22 mouse cellular contexts compared by ENCODE assay signal in the genomic region with DNA sequence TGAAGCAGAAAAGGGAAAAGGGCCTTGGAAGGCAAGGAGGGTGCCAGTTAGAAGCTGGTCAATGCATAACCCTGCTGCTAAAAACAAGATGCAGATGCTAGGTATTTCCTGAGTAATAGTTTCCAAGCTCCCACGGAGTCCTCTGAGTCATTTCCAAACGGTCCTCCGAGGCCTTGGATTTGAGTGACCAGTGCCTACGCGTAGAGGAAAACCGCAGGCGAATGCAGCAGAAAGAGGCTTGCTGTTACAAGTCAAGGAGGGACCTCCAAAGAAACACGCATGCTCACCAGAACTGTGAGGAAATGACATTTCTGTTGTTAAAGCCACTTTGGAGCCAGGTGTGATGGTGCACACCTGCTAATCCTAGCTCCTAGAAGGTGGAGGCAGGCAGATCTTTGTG. TPM values are rescaled to one million over a fixed set of nuclear protein-coding genes. Genes with fewer than 3 reads are reported as not detected.
A peak's percentile ranks its signal among the peaks of the same experiment; 100 is the strongest.
DNase-seq lines count a peak whose midpoint lies in the region; ATAC-seq and TF ChIP-seq lines count a peak whose summit lies in the region.
"Had no signal": no experiment of that assay in that cellular context is flagged by ENCODE, and none has a peak within 500 bp of the region (broad histone marks: within the 10 kb centered on the region; RNA-seq: fewer than 3 reads in every experiment).

No protein-coding gene starts in this region.

- DNase-seq in 3T3-L1 (ENCODE audit: low read depth, low spot score): peak; percentile 52
- DNase-seq in CH12.LX (ENCODE audit: extremely low read depth): no peak
- DNase-seq in adrenal gland, adult 8-10 months: peak; percentile 82
- peak; percentile 76 to 80 for DNase-seq in adrenal gland, postnatal 36 days
- no peak for DNase-seq in right cerebral cortex, postnatal 10 days (ENCODE audit: low spot score in 2 of 2)
- DNase-seq in kidney, adult 11 months: no peak
- DNase-seq: cerebellum, adult 2 months; cerebellum, postnatal 10 days; gastrocnemius, postnatal 36 days; heart, adult 18-20 months; heart, postnatal 10 days; heart, postnatal 4 days; kidney, adult 18-20 months had no signal

- H3K4me2 ChIP-seq in CH12.LX (ENCODE audit: insufficient read depth, low read depth, poor library complexity, severe bottlenecking): no peak overlapping the region
- H3K4me2 ChIP-seq: embryonic facial prominence, embryonic 12.5 days; hindbrain, embryonic 12.5 days had no signal

- TF ChIP-seq CTCF in CH12.LX (conservative IDR thresholded peaks at IDR 0.05 in 1 of 2, IDR thresholded peaks at IDR 0.05 in 1 of 2; ENCODE audit: low read depth in 2 of 2, low read length in 2 of 2): no peak

- peaks cover 7 to 8% of the 10 kb centered on the region in 2 experiments for H3K4me1 ChIP-seq in CH12.LX (ENCODE audit: control insufficient read depth in 1 of 2, insufficient read depth in 2 of 2)
- H3K4me1 ChIP-seq: embryonic facial prominence, embryonic 12.5 days; heart, embryonic 10.5 days; hindbrain, embryonic 12.5 days had no signal

- H3K27me3 ChIP-seq in CH12.LX (replicated peaks): peaks cover 5% of the 10 kb centered on the region
- H3K27me3 ChIP-seq: embryonic facial prominence, embryonic 12.5 days; hindbrain, embryonic 12.5 days had no signal

- TF ChIP-seq RAD21 in CH12.LX (IDR thresholded peaks at IDR 0.05; ENCODE audit: low read depth, low read length): no peak

- H3K79me2 ChIP-seq in CH12.LX (replicated peaks; ENCODE audit: control insufficient read depth, extremely low read depth, insufficient read depth, poor library complexity, severe bottlenecking): no peaks in the 10 kb centered on the region

- no peak for ATAC-seq in granulocyte monocyte progenitor cell, adult 5-6 weeks (replicated peaks; ENCODE audit: poor library complexity, severe bottlenecking)
- ATAC-seq: forebrain, embryonic 14.5 days; hindbrain, embryonic 16.5 days; inflammation-experienced regulatory T-cells, adult 6 months had no signal

- no peak overlapping the region for H3K9ac ChIP-seq in CH12.LX (ENCODE audit: insufficient read depth, low read depth)
- H3K9ac ChIP-seq: embryonic facial prominence, embryonic 12.5 days; hindbrain, embryonic 12.5 days had no signal

- no peaks in the 10 kb centered on the region for H3K9me3 ChIP-seq in CH12.LX (replicated peaks; ENCODE audit: low read length)
- H3K9me3 ChIP-seq: embryonic facial prominence, embryonic 12.5 days; heart, embryonic 10.5 days; hindbrain, embryonic 12.5 days had no signal

- H3K36me3 ChIP-seq in CH12.LX (replicated peaks in 1 of 2; ENCODE audit: control insufficient read depth in 1 of 2, insufficient read depth in 1 of 2, low read length in 1 of 2): no peaks in the 10 kb centered on the region
- H3K36me3 ChIP-seq: embryonic facial prominence, embryonic 12.5 days; heart, embryonic 10.5 days; hindbrain, embryonic 12.5 days had no signal

- H3K27ac ChIP-seq in CH12.LX (ENCODE audit: insufficient read depth, low read depth): no peak overlapping the region
- H3K27ac ChIP-seq: embryonic facial prominence, embryonic 12.5 days; heart, embryonic 10.5 days; hindbrain, embryonic 12.5 days had no signal

- dilution Hi-C loops in CH12.LX (cut with MboI; ENCODE audit: extremely low pct_ligation_motif_present, extremely low pct_unique_long_range_greater_than_20kb, low sequenced_read_pairs): no loop called here

- in situ Hi-C loops in CH12.LX (cut with MboI; ENCODE audit: low pct_ligation_motif_present, low pct_unique_long_range_greater_than_20kb, low sequenced_read_pairs): no loop called here

- no peak overlapping the region for H3K4me3 ChIP-seq in CH12.LX (replicated peaks in 1 of 3; ENCODE audit: low read depth in 2 of 3, low read length in 2 of 3, poor library complexity in 1 of 3)
- H3K4me3 ChIP-seq: embryonic facial prominence, embryonic 12.5 days; heart, embryonic 10.5 days; hindbrain, embryonic 12.5 days had no signal

- no peak for TF ChIP-seq EP300 in CH12.LX (IDR thresholded peaks at IDR 0.05; ENCODE audit: low read length)

- TF ChIP-seq POLR2A in CH12.LX (IDR thresholded peaks at IDR 0.05; ENCODE audit: low read depth, low read length): no peak

TF ChIP-seq in CH12.LX, 34 proteins besides CTCF, POLR2A, EP300 and RAD21:
- TF ChIP-seq GABPA (IDR thresholded peaks at IDR 0.05; ENCODE audit: insufficient replicate concordance, low read depth, low read length) (no peak), TCF12 (IDR thresholded peaks at IDR 0.05; ENCODE audit: low read depth, low read length) (no peak), MEF2A (IDR thresholded peaks at IDR 0.05; ENCODE audit: borderline replicate concordance, low read depth, low read length) (no peak), ETS1 (conservative IDR thresholded peaks at IDR 0.05; ENCODE audit: low read depth, low read length) (peak; percentile 21; the same call in 1 of the 2 replicates), IRF4 (IDR thresholded peaks at IDR 0.05; ENCODE audit: low read depth, low read length) (peak; percentile 68; the same call in 1 of the 2 replicates), NRF1 (IDR thresholded peaks at IDR 0.05; ENCODE audit: low read depth, low read length) (peak; percentile 57; the same call in 1 of the 2 replicates), JUN (IDR thresholded peaks at IDR 0.05; ENCODE audit: insufficient read depth, low read depth, low read length) (peak; percentile 38; the same call in 1 of the 2 replicates), HCFC1 (IDR thresholded peaks at IDR 0.05; ENCODE audit: low read depth, low read length) (no peak), JUND (conservative IDR thresholded peaks at IDR 0.05; ENCODE audit: low read depth, low read length) (peak; percentile 46; the same call in 1 of the 2 replicates)

RNA-seq across cellular contexts. Expression of gene Vps4a, which starts 7.5 kb away (rescaled TPM):
- 26.9 and 28.6 TPM in 2 replicates for total RNA-seq in CH12.LX (2012; rRNA removed)
- 30.8 and 31.4 TPM in 2 replicates for total RNA-seq in CH12.LX (2014; rRNA removed)
- 26.3 and 27.1 TPM in 2 replicates for polyA plus RNA-seq in CH12.LX (2012; ENCODE audit: insufficient read length, low read depth)
- total RNA-seq in adrenal gland, adult 8-10 months (2022): 100 to 1,000 TPM in 3 of 4 experiments, 10 to 100 TPM in 1; 98.3 to 108 (median 103) TPM
- total RNA-seq in adrenal gland, postnatal 36 days (2021): 10 to 100 TPM; 86.3 to 91.6 TPM
- 21.7 and 22.4 TPM in 2 replicates for total RNA-seq in granulocyte monocyte progenitor cell, adult 5-6 weeks (2014; fragmentation: Nextera tagmentation)
- 29.8 and 31.7 TPM in 2 replicates for total RNA-seq in granulocyte monocyte progenitor cell, adult 5-6 weeks (2017)

RNA-seq across cellular contexts. Expression of gene Pdf, which starts 24.9 kb away (rescaled TPM):
- total RNA-seq in CH12.LX (2012; rRNA removed) (34.6 and 43.7 TPM in 2 replicates), CH12.LX (2014; rRNA removed) (49.4 and 50.2 TPM in 2 replicates)
- polyA plus RNA-seq in CH12.LX (2012; ENCODE audit: insufficient read length, low read depth): 36.8 and 38.9 TPM in 2 replicates
- total RNA-seq in adrenal gland, adult 8-10 months (2022): 10 to 100 TPM; 64.2 to 73.1 (median 71.8) TPM
- total RNA-seq in adrenal gland, postnatal 36 days (2021): 10 to 100 TPM; 50.5 to 62.1 TPM
- 24.2 and 42.5 TPM in 2 replicates for total RNA-seq in granulocyte monocyte progenitor cell, adult 5-6 weeks (2014; fragmentation: Nextera tagmentation)
- total RNA-seq in granulocyte monocyte progenitor cell, adult 5-6 weeks (2017): 45.1 and 50.8 TPM in 2 replicates

RNA-seq across cellular contexts. Expression of gene Cog8, which starts 33.0 kb away (rescaled TPM):
- 24.2 and 30.7 TPM in 2 replicates for total RNA-seq in CH12.LX (2012; rRNA removed)
- 35.6 and 39.3 TPM in 2 replicates for total RNA-seq in CH12.LX (2014; rRNA removed)
- polyA plus RNA-seq in CH12.LX (2012; ENCODE audit: insufficient read length, low read depth): 31.5 and 35.3 TPM in 2 replicates
- total RNA-seq in adrenal gland, adult 8-10 months (2022): 10 to 100 TPM; 41.1 to 46.6 (median 44.1) TPM
- 10 to 100 TPM; 29.3 to 40.6 TPM for total RNA-seq in adrenal gland, postnatal 36 days (2021)
- total RNA-seq in granulocyte monocyte progenitor cell, adult 5-6 weeks (2014; fragmentation: Nextera tagmentation): 17.0 and 23.7 TPM in 2 replicates
- total RNA-seq in granulocyte monocyte progenitor cell, adult 5-6 weeks (2017): 22.3 and 25.0 TPM in 2 replicates

RNA-seq across cellular contexts. Expression of gene Nip7, which starts 33.2 kb away (rescaled TPM):
- total RNA-seq in CH12.LX (2012; rRNA removed) (166 and 205 TPM in 2 replicates), CH12.LX (2014; rRNA removed) (210 and 226 TPM in 2 replicates)
- 231 and 233 TPM in 2 replicates for polyA plus RNA-seq in CH12.LX (2012; ENCODE audit: insufficient read length, low read depth)
- 10 to 100 TPM; 46.5 to 53.0 (median 48.8) TPM for total RNA-seq in adrenal gland, adult 8-10 months (2022)
- 10 to 100 TPM; 47.4 to 57.5 TPM for total RNA-seq in adrenal gland, postnatal 36 days (2021)
- 53.7 and 59.8 TPM in 2 replicates for total RNA-seq in granulocyte monocyte progenitor cell, adult 5-6 weeks (2014; fragmentation: Nextera tagmentation)
- total RNA-seq in granulocyte monocyte progenitor cell, adult 5-6 weeks (2017): 56.1 and 67.4 TPM in 2 replicates

RNA-seq across cellular contexts. Expression of gene Tmed6, which starts 42.0 kb away (rescaled TPM):
- total RNA-seq in CH12.LX (2012; rRNA removed) (0.55 TPM in 1 of 2 replicates, not detected in the other), CH12.LX (2014; rRNA removed) (0.97 and 1.1 TPM in 2 replicates)
- 0.36 and 0.48 TPM in 2 replicates for polyA plus RNA-seq in CH12.LX (2012; ENCODE audit: insufficient read length, low read depth)
- total RNA-seq in adrenal gland, adult 8-10 months (2022): not detected
- total RNA-seq in adrenal gland, postnatal 36 days (2021): not detected
- not detected in 2 replicates for total RNA-seq in granulocyte monocyte progenitor cell, adult 5-6 weeks (2014; fragmentation: Nextera tagmentation)
- not detected in 2 replicates for total RNA-seq in granulocyte monocyte progenitor cell, adult 5-6 weeks (2017)
- total RNA-seq: gastrocnemius, adult 8-10 months; gastrocnemius, postnatal 36 days; heart, adult 18-20 months; heart, postnatal 10 days; heart, postnatal 4 days had no signal
- polyA plus RNA-seq: cerebellum, adult 2 months; embryonic facial prominence, embryonic 12.5 days; forebrain, embryonic 14.5 days; heart, embryonic 14.5 days; hindbrain, embryonic 12.5 days; hindbrain, embryonic 16.5 days had no signal

Comparison
In these comparisons a context has a peak if more than half of its experiments do, and no peak if none do; other contexts are left out.
1. DNase-seq: peak in 3T3-L1 (single experiment), adrenal gland, adult 8-10 months (single experiment) and adrenal gland, postnatal 36 days (2 of 2); none in CH12.LX (single experiment), right cerebral cortex, postnatal 10 days (0 of 2) and kidney, adult 11 months (single experiment).